Mouse (Mus musculus) embryonic facial prominence, embryonic 14.5 days (tissue): ENCODE measurements around the gene Tube1. TPM values are rescaled to one million over a fixed set of nuclear protein-coding genes. Genes with fewer than 3 reads are reported as not detected.
"Not testable (repeated sequence)": the region's sequence is repeated elsewhere in the genome, so short reads cannot be mapped to it uniquely, and the experiment has no call there.

ENCODE experiments used
- ATAC-seq: fragments of 200-750 bp; cut with Nextera tagmentation; 2 replicates; pipeline ENCODE4 v1.8.0; 2017; ENCODE audit warnings: low read depth, moderate number of reproducible peaks, moderate TSS enrichment
- DNase-seq: peaks from one replicate; pipeline ENCODE4 v3.0.0-alpha.2; 2015; ENCODE audit warnings: low spot score
- H3K27ac ChIP-seq: fragments of 300-500 bp; sonication (generic); replicated peaks from 2 replicates; pipeline ENCODE4 v1.5.1; 2014; ENCODE audit warnings: low read depth, mild to moderate bottlenecking, low read length, moderate library complexity
- H3K27me3 ChIP-seq: fragments of 300-500 bp; sonication (generic); replicated peaks from 2 replicates; pipeline ENCODE4 v1.6.1; 2014; ENCODE audit warnings: low read length; ENCODE audit not compliant: control insufficient read depth, insufficient read depth
- H3K36me3 ChIP-seq: fragments of 300-500 bp; sonication (generic); 2 replicates; pipeline ENCODE4 v1.6.1; 2014; ENCODE audit warnings: low read length, mixed read lengths; ENCODE audit not compliant: control insufficient read depth, insufficient read depth
- H3K4me1 ChIP-seq: fragments of 300-500 bp; sonication (generic); 2 replicates; pipeline ENCODE4 v1.6.1; 2014; ENCODE audit warnings: antibody characterized with exemption, low read length; ENCODE audit not compliant: control insufficient read depth, insufficient read depth
- H3K4me2 ChIP-seq: fragments of 300-500 bp; sonication (generic); 2 replicates; pipeline ENCODE4 v1.6.1; 2014; ENCODE audit warnings: low read depth, mild to moderate bottlenecking, low read length, moderate library complexity, mixed read lengths
- H3K4me3 ChIP-seq: fragments of 300-500 bp; sonication (generic); 2 replicates; pipeline ENCODE4 v1.5.1; 2014; ENCODE audit warnings: low read depth, mild to moderate bottlenecking, low read length
- H3K9ac ChIP-seq: fragments of 300-500 bp; sonication (generic); 2 replicates; pipeline ENCODE4 v1.6.1; 2014; ENCODE audit warnings: low read depth, mild to moderate bottlenecking, low read length, moderate library complexity, mixed read lengths
- H3K9me3 ChIP-seq: fragments of 300-500 bp; sonication (generic); 2 replicates; pipeline ENCODE4 v1.6.1; 2016; ENCODE audit warnings: low read length; ENCODE audit not compliant: control insufficient read depth
- WGBS: fragments of 180-500 bp; shearing (Covaris S2); extraction: QIAGEN DNeasy Blood & Tissue Kit; methylation state at CpG from one replicate; pipeline ENCODE4 v1.1.7; 2014; 5-methylcytosine and 5-hydroxymethylcytosine counted together
- polyA plus RNA-seq: library from polyadenylated mRNA; unstranded; fragments of >200 nt; fragmentation: Nextera tagmentation; extraction: Ambion mirVana; gene quantifications from 2 replicates; pipeline ENCODE4 v1.2.1, GENCODE M21; 2014

The Tube1 gene
- polyA plus RNA-seq, 1 experiment from 2014 or later: 12.5 TPM

- not testable (repeated sequence) for H3K4me3 ChIP-seq, H3K27ac ChIP-seq, H3K9ac ChIP-seq, ATAC-seq, H3K27me3 ChIP-seq, H3K4me2 ChIP-seq, DNase-seq, H3K4me1 ChIP-seq, H3K36me3 ChIP-seq, H3K9me3 ChIP-seq
- 95% methylated on average over 11 of the region's 11 CpGs for WGBS
Observed at GRCm38 (mm10) chr10:39198216-39198615, 64.4 kb downstream of the Tube1 start.

Other genes with a start within 250 kb of the Tube1 start
- gene Lama4, start 168.5 kb upstream of the Tube1 start, polyA plus RNA-seq: 106 and 117 TPM in 2 replicates
- gene Fam229b, start 62 bp upstream of the Tube1 start, polyA plus RNA-seq: 12.4 and 16.9 TPM in 2 replicates
- gene Ccn6, start 29.8 kb downstream of the Tube1 start, polyA plus RNA-seq: 0.56 and 1.2 TPM in 2 replicates
- gene Fyn, start 234.9 kb downstream of the Tube1 start, polyA plus RNA-seq: 51.9 and 60.8 TPM in 2 replicates